Mouse (Mus musculus) midbrain, embryonic 11.5 days (tissue): ENCODE data around the gene Zmym4. TPM values are rescaled to one million over a fixed set of nuclear protein-coding genes. Genes with fewer than 3 reads are reported as not detected.
"Not testable (repeated sequence)": the region's sequence is repeated elsewhere in the genome, so short reads cannot be mapped to it uniquely, and the experiment has no call there.

Experiments used
- ATAC-seq: fragments of 200-750 bp; cut with Nextera tagmentation; 2 replicates; pipeline ENCODE4 v1.8.0; 2017; ENCODE audit warnings: moderate TSS enrichment, moderate library complexity; ENCODE audit not compliant: low FRiP score
- DNase-seq: peaks from one replicate; pipeline ENCODE4 v3.0.0; 2015; ENCODE audit warnings: low spot score; ENCODE audit errors: missing footprints
- H3K27ac ChIP-seq: fragments of 300-500 bp; sonication (generic); 2 replicates; pipeline ENCODE4 v1.5.1; 2014; ENCODE audit warnings: low read depth, low read length
- H3K27me3 ChIP-seq: fragments of 300-500 bp; sonication (generic); 2 replicates; pipeline ENCODE4 v1.6.1; 2014; ENCODE audit warnings: mild to moderate bottlenecking, low read length, moderate library complexity, mixed read lengths; ENCODE audit not compliant: control insufficient read depth, insufficient read depth
- H3K36me3 ChIP-seq: fragments of 300-500 bp; sonication (generic); 2 replicates; pipeline ENCODE4 v1.6.1; 2014; ENCODE audit warnings: mild to moderate bottlenecking, low read length, moderate library complexity, mixed read lengths; ENCODE audit not compliant: control insufficient read depth, insufficient read depth
- H3K4me1 ChIP-seq: fragments of 300-500 bp; sonication (generic); 2 replicates; pipeline ENCODE4 v1.6.1; 2014; ENCODE audit warnings: low read length; ENCODE audit not compliant: control insufficient read depth, insufficient read depth
- H3K4me2 ChIP-seq: fragments of 300-500 bp; sonication (generic); 2 replicates; pipeline ENCODE4 v1.6.1; 2014; ENCODE audit warnings: mild to moderate bottlenecking, moderate library complexity
- H3K4me3 ChIP-seq: fragments of 300-500 bp; sonication (generic); 2 replicates; pipeline ENCODE4 v1.5.1; 2014; ENCODE audit warnings: low read depth, low read length
- H3K9ac ChIP-seq: fragments of 300-500 bp; sonication (generic); 2 replicates; pipeline ENCODE4 v1.6.1; 2014; ENCODE audit warnings: low read length
- H3K9me3 ChIP-seq: fragments of 300-500 bp; sonication (generic); 2 replicates; pipeline ENCODE4 v1.6.1; 2016; ENCODE audit warnings: low read length; ENCODE audit not compliant: control insufficient read depth
- WGBS: fragments of 180-500 bp; shearing (Covaris S2); extraction: QIAGEN DNeasy Blood & Tissue Kit; methylation state at CpG from one replicate; pipeline ENCODE4 v1.1.7; 2014; 5-methylcytosine and 5-hydroxymethylcytosine counted together
- polyA plus RNA-seq: library from polyadenylated mRNA; unstranded; fragments of >200 nt; fragmentation: Nextera tagmentation; extraction: Ambion mirVana; gene quantifications from 2 replicates; pipeline ENCODE4 v1.2.1, GENCODE M21; 2014

The Zmym4 gene
- polyA plus RNA-seq, 1 experiment from 2014 or later: 29.8 TPM

DNA sequence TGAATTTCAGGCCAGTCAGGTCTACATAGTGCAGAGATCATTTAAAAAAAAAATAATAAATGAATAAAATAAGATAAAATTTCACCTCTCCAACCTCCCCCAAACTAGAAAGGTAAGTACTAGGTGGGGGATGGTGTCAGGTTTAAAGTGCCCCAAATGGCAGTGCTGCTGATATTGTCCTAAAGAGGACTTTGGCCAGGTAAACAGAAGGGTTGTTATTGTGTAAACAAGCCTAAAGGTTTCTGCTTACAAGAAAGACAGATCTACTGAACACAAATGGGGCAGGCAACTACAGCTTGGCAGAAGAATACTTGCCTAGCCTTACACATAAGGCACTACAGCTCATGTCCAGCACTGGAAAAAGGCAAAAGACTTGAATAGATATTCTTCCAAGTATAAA lies 22.6 kb upstream of the Zmym4 start:
- no peaks in the 10 kb centered on the region for H3K36me3 ChIP-seq
- no peak for ATAC-seq
- no peak overlapping the region for H3K4me2 ChIP-seq
- H3K9me3 ChIP-seq: no peaks in the 10 kb centered on the region
- H3K4me3 ChIP-seq: no peak overlapping the region
- H3K9ac ChIP-seq: no peak overlapping the region
- no peak overlapping the region for H3K27ac ChIP-seq
- H3K27me3 ChIP-seq: no peaks in the 10 kb centered on the region
- no peaks in the 10 kb centered on the region for H3K4me1 ChIP-seq
- DNase-seq: no peak

GRCm38 (mm10) chr4:126988503-126988902 lies 20.6 kb upstream of the Zmym4 start:
- H3K9me3 ChIP-seq: no peaks in the 10 kb centered on the region
- no peak overlapping the region for H3K4me2 ChIP-seq
- H3K9ac ChIP-seq: no peak overlapping the region
- ATAC-seq (no peak), DNase-seq (no peak)
- H3K27me3 ChIP-seq: no peaks in the 10 kb centered on the region
- no peaks in the 10 kb centered on the region for H3K4me1 ChIP-seq
- no peak overlapping the region for H3K27ac ChIP-seq
- H3K36me3 ChIP-seq: no peaks in the 10 kb centered on the region
- 77% methylated on average over 4 of the region's 4 CpGs for WGBS
- no peak overlapping the region for H3K4me3 ChIP-seq

DNA sequence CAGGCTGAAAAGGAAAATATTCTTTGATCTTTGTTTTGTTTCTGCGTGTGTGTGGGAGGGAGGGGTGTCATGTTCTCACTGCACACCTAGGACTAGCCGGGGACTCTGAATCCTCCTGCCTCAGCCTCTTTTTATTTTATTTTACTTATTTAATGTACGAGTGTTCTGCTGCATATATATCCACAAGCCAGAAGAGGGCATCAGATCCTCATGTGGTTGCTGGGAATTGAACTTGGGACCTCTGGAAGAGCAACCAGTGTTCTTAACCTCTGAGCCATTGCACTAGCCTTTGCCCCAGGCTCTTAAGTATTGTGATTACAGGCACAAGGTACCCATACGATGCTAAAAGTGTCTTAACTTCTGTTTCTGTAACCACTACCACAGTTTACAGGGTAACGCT lies 18.8 kb upstream of the Zmym4 start:
- no peak overlapping the region for H3K4me2 ChIP-seq
- H3K9ac ChIP-seq: no peak overlapping the region
- WGBS: 83% methylated on average over 5 of the region's 5 CpGs
- no peak for ATAC-seq
- H3K4me3 ChIP-seq: no peak overlapping the region
- H3K9me3 ChIP-seq: no peaks in the 10 kb centered on the region
- no peak overlapping the region for H3K27ac ChIP-seq
- H3K36me3 ChIP-seq: no peaks in the 10 kb centered on the region
- DNase-seq: no peak
- H3K27me3 ChIP-seq: no peaks in the 10 kb centered on the region
- H3K4me1 ChIP-seq: no peaks in the 10 kb centered on the region

DNA sequence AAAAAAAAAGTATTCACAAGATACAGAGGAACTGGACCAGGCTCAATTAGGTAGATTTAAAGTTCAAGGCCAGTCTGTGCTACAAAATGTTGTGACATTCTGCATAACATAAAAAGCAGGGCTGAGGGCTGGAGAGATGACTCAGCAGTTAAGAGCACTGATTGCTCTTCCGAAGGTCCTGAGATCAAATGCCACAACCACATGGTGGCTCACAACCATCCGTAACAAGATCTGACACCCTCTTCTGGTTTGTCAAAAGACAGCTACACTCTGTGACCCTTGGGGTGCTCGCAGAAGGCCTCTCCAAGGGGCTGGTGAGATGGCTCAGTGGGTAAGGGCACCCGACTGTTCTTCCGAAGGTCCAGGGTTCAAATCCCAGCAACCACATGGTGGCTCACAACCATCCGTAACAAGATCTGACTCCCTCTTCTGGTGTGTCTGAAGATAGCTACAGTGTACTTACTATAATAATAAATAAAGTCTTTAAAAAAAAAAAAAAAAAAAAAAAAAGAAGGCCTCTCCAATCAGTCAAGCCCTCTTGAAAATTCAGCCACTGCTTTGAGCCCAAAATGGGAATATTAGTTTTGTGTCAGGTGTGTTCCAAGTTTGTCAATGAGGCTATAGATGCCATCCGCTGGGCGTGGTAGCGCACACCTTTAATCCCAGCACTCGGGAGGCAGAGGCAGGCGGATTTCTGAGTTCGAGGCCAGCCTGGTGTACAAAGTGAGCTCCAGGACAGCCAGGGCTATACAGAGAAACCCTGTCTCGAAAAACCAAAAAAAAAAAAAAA lies 16.0 kb upstream of the Zmym4 start:
- H3K9me3 ChIP-seq, H3K27me3 ChIP-seq, ATAC-seq, H3K27ac ChIP-seq, H3K4me1 ChIP-seq, DNase-seq, H3K9ac ChIP-seq, H3K4me3 ChIP-seq, H3K36me3 ChIP-seq, H3K4me2 ChIP-seq: not testable (repeated sequence)
- 85% methylated on average over 11 of the region's 13 CpGs for WGBS

DNA sequence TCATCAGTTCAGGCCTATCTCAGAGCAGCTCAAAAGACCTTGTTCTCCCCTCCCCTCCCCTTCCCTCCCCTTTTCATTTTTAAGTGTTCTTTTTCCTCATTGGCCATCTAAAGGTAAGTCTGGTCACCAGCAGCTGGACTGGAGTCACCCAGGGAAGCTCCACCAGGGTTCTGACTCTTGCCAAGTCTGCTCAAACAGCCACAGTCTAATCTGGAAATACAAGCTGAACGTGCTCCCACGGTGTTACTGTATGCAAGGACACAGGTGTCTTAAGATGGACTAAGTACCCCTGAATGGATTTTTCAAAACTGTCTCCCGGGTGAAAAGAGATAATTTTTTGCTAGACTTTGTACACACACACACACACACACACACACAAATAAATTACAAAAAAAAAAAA lies 15.4 kb upstream of the Zmym4 start:
- no peak for ATAC-seq
- 82% methylated on average over 3 of the region's 3 CpGs for WGBS
- H3K36me3 ChIP-seq: no peaks in the 10 kb centered on the region
- no peak overlapping the region for H3K27ac ChIP-seq
- no peak overlapping the region for H3K4me2 ChIP-seq
- H3K9ac ChIP-seq: no peak overlapping the region
- no peaks in the 10 kb centered on the region for H3K9me3 ChIP-seq
- DNase-seq: no peak
- no peak overlapping the region for H3K4me3 ChIP-seq
- no peaks in the 10 kb centered on the region for H3K4me1 ChIP-seq
- H3K27me3 ChIP-seq: no peaks in the 10 kb centered on the region

- DNase-seq (no peak), ATAC-seq (no peak)
- H3K4me2 ChIP-seq: no peak overlapping the region
- no peaks in the 10 kb centered on the region for H3K4me1 ChIP-seq
- no peak overlapping the region for H3K4me3 ChIP-seq
- WGBS: 89% methylated on average over 3 of the region's 3 CpGs
- H3K27me3 ChIP-seq: no peaks in the 10 kb centered on the region
- H3K9ac ChIP-seq: no peak overlapping the region
- H3K27ac ChIP-seq: no peak overlapping the region
- no peaks in the 10 kb centered on the region for H3K36me3 ChIP-seq
- H3K9me3 ChIP-seq: no peaks in the 10 kb centered on the region; the same call in 1 of the 2 replicates
Observed at GRCm38 (mm10) chr4:126978706-126979105, 10.8 kb upstream of the Zmym4 start.

DNA sequence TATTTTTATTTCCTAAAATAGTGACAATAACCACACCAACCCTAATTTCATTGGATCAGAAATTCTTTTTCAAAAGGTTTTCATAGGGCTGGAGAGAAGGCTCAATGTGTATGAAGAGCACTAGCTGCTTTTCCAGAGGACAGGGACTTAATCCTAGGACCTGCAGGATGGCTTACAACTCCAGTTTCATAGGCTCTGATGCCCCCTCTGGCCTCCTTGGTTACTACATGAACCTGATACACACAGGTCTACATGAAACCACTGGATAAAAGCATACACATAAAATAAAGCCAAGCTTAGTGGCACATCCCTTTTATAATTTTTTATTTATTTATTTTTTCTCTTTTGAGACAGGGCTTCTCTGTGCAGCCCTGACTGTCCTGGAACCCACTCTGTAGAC lies 9.5 kb upstream of the Zmym4 start:
- Histone ChIP-seq H3K4me3 (no peak overlapping the region), H3K9ac (no peak overlapping the region), H3K9me3 (no peaks in the 10 kb centered on the region; the same call in 1 of the 2 replicates), H3K27me3 (no peaks in the 10 kb centered on the region), H3K36me3 (no peaks in the 10 kb centered on the region), H3K4me2 (no peak overlapping the region), H3K27ac (no peak overlapping the region), H3K4me1 (no peaks in the 10 kb centered on the region)
- DNase-seq (no peak), ATAC-seq (no peak)

GRCm38 (mm10) chr4:126967241-126967863 lies 583 bp downstream of the Zmym4 start:
- peaks cover 4% of the 10 kb centered on the region; the same call in 1 of the 2 replicates for H3K4me1 ChIP-seq
- under 1% methylated on average over 20 of the region's 53 CpGs for WGBS
- no peaks in the 10 kb centered on the region for H3K36me3 ChIP-seq
- peak overlapping the region; percentile 99 for H3K9ac ChIP-seq
- ATAC-seq: peak; percentile 78
- H3K27ac ChIP-seq: peak overlapping the region; percentile 98
- peak overlapping the region; percentile 64 for H3K4me2 ChIP-seq
- H3K27me3 ChIP-seq: no peaks in the 10 kb centered on the region
- H3K4me3 ChIP-seq: peak overlapping the region; percentile 99
- H3K9me3 ChIP-seq: no peaks in the 10 kb centered on the region
- DNase-seq: peak; percentile 93

- H3K36me3 ChIP-seq: no peaks in the 10 kb centered on the region
- no peaks in the 10 kb centered on the region for H3K9me3 ChIP-seq
- ATAC-seq: no peak
- H3K27ac ChIP-seq: no peak overlapping the region
- H3K9ac ChIP-seq: no peak overlapping the region
- no peaks in the 10 kb centered on the region for H3K4me1 ChIP-seq
- H3K27me3 ChIP-seq: no peaks in the 10 kb centered on the region
- DNase-seq: no peak
- H3K4me3 ChIP-seq: no peak overlapping the region
- H3K4me2 ChIP-seq: no peak overlapping the region
Observed at GRCm38 (mm10) chr4:126958682-126959081, 9.3 kb downstream of the Zmym4 start.
